Mouse (Mus musculus) embryo, embryonic 9.5 days (tissue): ENCODE measurements around the gene Lrmp.
"Not testable (repeated sequence)": the region's sequence is repeated elsewhere in the genome, so short reads cannot be mapped to it uniquely, and the experiment has no call there.

Experiments used
- DNase-seq: peaks from one replicate; pipeline ENCODE4 v3.0.0-alpha.2; 2017; ENCODE audit errors: extremely low spot score

Gene Lrmp

DNA sequence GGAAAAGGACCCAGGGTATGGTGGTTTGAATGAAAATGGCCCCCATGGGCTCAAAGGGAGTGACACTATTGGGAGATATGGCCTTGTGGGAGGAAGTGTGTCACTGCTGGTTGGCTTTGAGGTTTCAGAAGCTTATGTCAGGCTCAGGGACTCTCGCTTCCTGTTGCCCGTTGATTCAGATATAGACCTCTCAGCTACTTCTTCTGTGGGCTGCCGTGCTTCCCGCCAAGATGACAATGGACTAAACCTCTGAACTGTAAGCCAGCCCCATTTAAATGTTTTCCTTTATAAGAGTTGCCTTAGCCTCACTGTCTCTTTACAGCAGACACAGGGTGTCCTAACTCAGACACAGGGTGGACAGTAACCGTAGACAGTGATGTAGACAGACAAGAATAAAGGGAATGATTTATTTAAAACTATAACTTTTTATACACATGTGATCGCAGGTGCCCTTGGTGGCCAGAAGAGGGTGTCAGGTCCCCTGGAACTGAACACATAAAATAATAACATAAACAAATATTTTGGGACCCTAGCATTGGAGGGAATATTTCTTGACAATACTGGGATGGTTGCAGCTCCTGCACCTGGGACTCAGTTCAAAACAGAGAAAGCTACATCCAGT lies at the start of gene Lrmp:
Gene Lrmp (plus strand): TSS at position 178 of the 622 bp plus-strand sequence.
- peak; percentile 11 for DNase-seq

DNA sequence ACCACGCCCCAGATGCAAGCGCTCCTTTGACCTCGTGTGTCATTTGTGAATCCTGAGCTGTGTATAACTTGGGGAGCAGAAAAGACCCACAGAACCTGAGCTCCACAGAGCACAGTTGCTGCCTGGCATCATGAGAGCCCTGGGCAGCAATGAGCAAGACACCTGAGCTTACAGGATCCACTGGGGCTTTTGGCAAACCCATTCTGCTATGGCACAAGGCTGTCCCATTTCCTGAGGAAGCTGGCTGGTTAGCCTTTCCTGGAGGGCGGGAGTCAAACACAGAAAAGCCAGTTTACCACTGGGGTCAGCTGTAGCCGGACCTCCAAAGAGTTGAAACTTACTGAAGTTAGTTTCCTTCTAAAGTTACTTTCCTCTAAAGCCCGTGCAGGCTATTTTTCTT lies 49.0 kb upstream of the Lrmp start:
- DNase-seq: no peak

DNA sequence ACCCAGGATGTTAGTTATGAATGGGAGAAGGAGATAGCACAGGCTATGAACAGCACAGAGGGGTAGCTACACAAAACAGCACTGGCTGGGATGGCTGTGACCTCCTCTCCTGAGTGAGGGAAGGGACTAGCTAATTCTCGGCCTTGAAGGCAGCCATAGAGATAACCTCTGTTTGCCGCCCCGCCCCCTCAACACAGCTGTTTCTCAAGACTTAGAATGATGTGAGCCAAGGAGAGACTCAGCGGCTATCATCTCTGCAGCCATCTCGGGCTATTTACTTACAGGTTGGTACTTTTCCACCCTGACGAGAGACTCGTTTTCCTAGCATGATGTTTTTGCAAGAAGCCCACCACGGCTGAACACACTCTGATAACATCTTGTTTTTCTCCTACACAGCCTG lies 47.8 kb upstream of the Lrmp start:
- no peak for DNase-seq

DNA sequence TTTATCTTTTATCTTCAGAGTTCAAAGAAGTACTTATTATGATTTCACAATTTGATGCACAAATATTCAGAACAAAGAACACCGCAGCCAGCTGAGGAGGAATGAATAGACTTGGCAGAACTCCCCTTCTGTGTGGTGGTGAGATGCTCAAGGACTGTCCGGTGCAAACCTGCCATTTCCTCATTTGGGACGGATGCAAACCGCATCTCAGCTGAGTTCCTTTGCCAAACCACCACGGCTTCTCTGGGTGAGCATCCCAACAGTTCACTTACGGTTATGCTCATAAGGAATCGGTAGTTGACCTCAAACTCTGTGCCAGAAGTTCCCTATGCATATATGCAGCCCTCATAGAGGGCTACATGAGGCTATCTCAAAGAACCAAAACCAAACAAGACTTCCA lies 46.1 kb upstream of the Lrmp start:
- DNase-seq: no peak

DNA sequence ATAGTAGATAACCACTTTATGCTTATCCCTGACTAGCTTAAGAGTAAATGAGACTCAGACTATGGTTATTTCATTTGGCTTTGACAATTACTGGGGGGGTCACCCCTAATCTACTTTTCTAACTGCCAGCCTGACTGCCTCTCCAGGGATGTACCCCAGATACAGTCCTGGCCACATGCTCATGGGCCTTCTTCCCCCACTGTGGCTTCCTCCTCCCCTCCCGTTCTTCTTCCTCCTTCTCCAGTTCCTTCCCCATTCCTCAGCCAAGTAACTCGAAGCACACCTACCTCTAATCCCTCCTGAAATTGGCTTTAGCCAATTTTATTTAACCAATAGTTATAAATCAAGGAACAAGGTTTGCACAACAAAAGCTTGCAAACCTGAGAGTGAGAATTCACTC lies 45.5 kb upstream of the Lrmp start:
- no peak for DNase-seq

DNA sequence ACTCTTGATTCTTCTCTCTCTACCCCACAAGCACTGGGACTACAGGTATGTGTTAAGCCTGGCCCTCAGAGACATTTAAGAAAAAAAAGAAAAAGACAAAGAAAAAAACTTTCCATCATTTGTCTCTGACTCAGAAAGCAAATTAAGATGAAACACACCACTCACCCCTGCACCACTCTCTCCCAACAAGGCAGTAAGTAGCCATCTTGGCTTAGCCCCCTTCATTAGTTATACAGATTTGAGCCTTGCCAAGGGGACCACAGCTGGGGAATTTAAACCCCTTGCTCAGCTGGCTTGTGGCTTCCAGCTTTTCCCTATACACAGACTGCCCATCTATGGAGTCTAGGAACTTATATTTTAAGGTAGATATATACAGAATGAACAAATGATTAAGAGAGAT lies 41.0 kb upstream of the Lrmp start:
- no peak for DNase-seq

DNA sequence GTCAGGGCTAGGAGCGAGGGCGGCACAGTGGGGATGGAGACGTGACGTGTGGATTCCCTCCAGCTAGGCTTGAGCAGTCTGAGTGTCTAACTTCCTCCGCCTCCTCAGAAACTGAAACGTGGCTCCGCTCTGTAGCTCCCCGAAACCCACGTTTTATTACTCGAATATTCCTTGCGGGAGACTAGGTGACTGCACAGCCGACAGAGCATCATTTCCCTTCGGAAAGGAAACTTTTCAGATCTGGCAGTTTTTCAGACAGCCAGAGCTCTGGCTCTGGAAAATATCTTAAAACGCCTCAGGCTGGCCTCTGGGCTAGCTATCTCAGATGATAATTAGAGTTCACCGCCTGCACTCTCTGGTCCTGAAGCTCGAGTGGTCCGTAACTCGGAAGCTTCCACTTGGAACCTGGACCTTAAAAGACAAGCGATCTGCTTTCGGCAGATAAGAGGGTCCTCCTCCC lies 40.3 kb upstream of the Lrmp start:
- DNase-seq: peak; percentile 58

DNA sequence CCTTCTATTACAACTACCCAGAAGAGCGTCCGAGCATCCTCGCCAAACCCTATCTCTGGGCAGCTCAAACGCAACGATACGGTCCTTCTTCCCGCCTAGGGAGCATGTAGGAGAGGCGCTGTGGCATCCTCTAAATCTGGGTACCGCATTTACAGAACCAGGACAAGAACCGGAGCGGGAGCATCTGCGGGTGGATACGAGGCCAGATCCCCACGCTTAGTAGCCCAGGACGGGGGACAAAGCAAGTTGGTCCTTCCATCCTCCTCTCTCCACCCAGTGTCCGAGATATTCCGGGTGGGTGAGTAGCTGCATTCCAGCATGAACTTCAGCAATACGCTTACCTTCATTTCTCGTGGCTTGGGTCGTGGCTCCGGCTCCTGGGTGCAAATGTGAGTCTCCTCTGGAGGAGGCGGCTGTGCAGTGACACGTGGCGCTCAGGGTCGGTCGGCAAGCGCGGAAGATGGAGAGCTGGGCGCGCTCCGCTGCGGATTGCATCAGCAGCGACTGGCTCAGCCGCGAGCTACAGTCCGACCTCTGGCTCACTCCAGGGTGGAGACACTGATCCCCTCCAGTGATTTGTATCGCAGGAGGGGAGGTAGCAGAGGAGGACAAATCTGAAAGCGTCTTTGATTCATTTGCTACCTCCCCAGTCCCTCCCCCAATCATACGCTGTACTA lies 39.8 kb upstream of the Lrmp start, which contains the start of gene Bcat1:
Gene Bcat1 (minus strand): TSS at position 637 of the 677 bp plus-strand sequence.
- peak; percentile 85 for DNase-seq

DNA sequence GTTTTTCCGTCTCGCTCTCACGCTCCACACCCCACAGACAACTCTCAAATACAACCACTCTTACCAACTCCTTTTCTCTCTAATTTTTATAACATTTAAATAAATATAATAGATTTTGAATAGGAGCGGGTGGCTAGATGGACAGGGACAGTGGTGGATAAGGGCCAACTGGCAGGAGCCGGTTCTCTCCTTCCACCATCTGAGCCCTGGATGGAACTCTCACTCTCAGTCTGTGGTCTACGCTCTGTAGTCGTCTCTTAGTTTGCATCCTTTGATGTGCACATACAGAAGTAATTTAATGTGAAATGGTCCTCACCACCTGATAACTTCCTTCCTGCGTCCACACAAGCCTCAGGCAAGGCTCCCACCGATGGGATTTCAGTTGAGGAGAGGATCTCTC lies 39.2 kb upstream of the Lrmp start:
- no peak for DNase-seq

DNA sequence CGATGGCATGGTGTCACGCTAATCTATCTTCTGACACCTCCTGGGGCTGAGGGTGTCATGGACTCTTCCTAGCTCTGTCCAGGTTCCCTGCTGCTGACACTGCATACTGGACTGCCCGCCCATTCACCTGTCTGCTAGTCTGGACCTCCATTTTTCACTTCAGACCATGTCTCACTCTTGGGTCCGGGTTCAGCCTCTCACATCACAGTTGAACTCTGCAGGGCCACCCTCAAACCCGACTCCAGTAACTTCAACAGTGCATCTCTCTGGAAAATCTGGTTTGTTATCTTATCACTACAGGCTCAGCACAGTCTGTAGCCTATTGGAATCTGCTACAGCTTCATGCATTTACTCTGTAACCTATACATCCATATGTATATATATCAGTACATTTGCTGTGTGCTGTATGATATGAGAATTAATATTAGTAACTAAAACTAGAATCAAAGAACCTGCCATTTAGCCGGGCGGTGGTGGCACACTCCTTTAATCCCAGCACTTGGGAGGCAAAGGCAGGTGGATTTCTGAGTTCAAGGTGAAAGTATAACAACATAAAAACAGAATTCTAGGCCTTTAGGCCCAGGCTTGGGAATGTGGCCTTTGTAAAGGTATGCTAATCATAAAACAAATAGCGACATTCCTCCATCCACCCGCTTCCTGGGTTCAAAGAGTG lies 36.2 kb upstream of the Lrmp start:
- no peak for DNase-seq

DNA sequence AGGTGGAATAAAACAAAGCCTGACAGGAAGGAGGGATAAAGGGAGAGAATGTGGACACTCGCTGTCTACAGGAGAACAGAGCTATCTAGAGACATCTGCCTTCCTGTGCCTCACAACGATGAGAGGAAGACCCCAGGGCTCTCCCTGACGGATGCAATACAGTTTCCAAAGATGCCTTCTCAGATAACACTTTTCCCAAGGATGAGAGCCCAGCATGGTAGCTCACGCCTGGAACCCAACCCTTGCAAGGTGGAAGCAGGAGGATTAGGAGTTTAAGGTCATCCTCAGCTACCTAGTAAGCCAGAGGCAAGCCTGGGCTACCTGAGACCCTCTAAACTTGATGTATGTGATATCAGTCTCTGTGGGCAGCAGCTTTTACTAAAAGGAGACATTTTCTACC lies 33.7 kb upstream of the Lrmp start:
- no peak for DNase-seq

DNA sequence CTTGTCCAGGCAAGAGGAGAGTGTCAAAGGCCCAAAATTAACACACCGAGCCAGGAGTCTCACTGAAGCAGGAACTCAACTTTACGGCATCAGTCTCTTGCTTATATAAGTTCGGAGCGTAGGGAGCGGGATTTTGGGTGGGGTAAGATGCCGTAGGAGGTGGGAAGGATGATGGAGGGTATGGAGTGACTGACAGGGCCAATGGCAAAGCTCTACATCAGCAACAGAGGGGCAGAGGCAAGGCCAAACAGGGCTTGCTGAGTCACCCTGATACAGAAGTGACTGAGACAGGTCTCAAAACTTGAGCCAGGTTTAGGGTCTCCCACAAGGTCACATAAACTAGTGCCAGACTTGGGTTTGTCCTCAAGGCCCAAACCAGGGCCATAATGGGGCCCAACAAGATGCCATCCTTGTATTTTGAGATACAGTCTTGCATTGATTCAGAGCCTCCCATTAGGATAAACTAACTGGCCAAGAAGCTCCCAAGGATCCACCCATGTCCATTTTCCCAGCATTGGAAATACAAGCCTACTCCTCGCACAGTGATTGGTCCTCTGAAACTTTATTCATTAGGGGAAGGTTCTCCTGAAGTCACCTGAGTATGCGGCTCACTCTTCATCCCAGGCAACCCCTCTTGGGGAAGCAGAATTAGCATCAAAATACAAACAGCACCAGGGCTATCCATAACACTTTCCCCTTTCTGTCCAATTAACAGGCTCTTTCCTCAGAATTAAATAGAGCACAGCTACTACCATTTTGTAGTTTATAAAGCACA lies 30.9 kb upstream of the Lrmp start:
- DNase-seq: no peak

DNA sequence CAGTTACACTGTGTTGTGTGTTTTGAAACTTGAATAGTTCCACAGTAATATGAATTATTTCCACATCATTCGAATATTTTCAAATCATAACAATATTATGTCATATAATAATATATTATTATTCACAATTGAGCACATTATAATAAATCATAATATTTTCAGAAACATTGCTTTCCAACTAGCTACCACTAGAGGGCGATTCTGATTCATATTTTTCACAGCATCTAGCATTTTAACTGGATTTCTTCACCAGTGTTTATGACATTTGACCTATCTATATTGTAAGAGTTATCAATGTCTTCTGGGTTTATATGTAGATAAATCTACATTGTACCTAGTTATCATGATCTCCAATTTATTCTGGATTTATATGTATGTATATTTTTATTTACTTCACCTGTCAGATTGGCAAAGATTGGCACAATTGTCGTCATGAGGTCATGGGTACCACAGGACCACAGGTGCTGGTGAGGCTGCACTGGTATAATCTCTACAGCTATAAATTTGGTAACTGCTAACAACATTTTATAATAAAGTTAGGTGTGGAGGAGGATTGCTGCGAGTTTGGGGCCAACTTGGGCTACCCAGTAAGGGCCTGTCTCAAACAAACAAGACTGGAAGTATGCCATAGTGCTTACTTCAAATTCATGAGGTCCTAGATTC lies 26.9 kb upstream of the Lrmp start:
- no peak for DNase-seq

DNA sequence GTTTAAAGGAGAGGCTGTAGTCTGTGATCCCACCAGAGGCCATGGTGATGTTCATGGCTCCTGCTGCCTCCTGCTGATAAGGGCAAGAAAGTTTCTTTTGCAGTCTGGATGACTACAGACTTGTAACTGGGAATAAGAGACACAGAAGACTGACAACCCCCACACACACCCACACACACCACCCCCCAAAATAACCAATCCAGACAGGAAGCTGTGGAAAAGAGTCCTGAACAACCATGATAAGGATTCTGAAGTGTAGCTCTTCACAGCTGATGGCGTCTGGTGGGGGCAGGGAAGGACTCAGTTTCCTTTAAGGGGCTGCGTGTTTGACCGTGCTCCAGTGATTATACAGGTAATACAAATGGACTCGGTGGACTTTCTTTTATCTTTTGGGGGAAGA lies 26.1 kb upstream of the Lrmp start:
- no peak for DNase-seq

DNA sequence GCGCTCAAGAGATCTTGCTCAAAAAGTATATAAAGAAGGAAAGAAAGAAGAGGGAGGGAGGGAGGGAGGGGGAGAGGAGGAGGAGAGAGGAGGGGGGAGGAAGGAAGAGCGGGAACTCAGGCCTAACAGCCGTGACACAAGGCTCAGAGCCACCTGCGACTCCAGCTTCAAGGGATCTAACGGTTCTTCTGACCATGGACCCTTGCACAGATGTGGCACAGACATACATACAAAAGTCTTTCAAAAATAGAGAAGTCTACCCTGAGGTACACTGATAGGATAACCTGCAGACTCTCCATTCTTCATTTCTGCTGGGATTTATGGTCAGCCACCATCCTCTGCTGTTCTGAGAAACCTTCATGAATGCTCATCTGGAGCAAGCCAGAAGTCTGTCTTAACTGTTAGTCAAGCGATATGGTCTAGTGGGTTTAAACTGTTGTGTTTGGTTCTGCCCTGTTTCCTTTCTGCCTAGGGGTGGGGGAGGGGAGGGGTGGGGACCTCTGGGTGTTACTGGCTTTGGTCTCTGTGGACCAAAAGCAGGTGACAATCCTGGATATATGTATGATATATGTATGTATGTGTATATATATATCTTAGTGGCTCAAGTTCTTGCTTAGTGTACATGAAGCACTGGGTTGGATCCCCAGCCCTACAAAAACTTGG lies 25.1 kb upstream of the Lrmp start:
- no peak for DNase-seq

DNA sequence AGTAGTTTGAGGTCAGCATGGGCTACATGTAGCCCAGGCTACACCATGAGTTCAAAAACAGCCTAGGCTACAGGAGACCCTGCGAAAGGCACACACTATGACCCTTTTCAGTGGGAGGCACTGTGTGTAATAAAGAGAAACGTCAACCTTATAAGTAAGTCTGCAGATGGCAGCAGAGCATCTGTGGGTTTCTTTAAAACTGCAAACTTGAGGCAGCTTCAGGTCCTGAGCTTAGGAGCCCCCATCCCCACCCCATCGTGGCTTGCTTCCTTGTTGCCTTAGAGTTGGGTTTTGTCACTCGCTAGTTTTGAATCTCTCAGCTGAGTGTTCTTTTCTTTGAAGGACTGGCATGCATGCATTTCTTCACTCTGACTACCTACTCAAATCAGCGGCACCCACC lies 24.5 kb upstream of the Lrmp start:
- DNase-seq: no peak

DNA sequence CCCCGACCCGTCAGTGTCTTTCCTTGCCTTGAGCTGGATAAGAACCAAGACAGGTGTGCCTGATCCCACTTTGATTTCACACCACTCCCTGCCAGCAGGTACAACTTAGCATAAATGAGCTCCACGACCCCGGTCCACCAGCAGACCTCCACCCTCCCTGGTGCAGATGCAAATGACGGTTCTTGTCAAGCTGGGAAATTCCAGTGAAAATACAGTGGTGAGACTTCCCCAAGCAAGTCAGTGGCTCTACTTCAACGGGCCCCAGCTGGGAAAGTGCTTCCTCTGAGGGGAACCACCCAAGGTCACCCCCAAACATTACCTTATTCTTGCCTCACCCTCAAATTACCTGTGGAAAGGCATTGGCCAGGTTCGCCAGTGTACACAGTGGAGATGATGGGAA lies 23.5 kb upstream of the Lrmp start:
- no peak for DNase-seq

DNA sequence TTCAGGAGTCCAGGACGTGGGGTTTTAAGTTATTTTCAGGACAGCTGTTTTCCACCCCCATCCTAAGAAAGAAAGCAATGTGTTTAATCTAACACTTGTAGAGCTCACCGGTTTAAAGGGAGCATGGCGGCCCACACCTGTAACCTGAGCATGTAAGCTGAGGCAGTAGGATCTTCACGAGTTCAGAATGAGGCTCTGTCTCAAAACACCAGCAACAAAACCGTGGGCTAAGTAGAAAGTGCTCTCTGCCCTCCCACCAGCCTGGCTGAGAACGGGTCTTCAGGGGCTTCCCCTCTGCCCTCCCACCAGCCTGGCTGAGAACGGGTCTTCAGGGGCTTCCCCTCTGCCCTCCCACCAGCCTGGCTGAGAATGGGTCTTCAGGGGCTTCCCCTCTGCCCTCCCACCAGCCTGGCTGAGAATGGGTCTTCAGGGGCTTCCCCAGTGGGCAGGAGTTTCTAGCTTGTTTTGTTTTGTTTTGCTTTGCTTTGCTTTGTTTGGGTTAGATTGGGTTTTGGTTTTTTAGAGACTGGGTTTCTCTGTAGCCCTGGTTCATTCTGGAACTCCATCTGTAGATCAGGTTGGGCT lies 22.3 kb upstream of the Lrmp start:
- DNase-seq: not testable (repeated sequence)

DNA sequence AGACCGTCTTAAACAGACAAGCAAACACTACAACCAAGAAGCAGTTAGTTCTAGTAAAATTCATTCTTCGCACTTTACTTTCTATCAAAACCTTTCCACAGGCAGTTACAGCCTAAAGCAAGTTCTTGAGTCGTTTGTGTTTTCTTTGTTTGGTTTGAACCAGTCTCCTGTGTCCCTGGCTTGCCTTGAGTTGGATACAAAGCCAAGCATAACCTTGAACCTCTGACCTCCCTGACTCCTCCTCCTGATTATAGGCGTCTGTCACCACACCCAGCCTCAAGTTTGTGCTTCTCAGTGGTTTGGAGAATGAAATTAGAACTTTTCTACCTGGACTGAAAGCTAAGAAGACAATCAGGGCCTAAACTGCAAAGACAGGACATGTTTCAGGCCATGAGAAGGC lies 21.0 kb upstream of the Lrmp start:
- no peak for DNase-seq

DNA sequence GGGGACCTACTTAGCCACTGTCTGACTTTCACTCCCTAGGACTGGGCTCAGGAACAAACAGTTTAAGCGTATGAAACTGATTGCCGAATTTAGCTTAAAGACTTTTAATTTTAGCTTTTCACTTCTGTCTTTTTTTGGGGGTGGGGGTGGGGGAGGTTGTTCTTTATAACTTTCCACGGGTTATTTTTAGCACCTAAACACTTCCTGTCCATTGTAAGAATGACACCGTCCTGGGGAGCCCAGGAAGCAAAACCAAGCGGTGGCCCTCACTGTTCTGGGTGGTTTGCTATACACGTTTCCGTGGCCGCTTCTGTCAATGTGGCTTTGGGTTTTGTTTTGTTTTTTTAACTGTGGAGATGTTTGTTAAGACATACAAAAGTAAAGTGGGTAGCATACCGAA lies 14.5 kb upstream of the Lrmp start:
- DNase-seq: no peak
